Mouse (Mus musculus): ENCODE measurements around the gene Barhl1.

GRCm38 (mm10) chr2:28859303-28859702, 57.2 kb downstream of the Barhl1 start:
- TF ChIP-seq CTCF (IDR thresholded peaks at IDR 0.05; ENCODE audit: low read depth, low read length): no peak
- TF ChIP-seq POLR2AphosphoS5 (IDR thresholded peaks at IDR 0.05; ENCODE audit: insufficient replicate concordance, low read depth, low read length): no peak
- peak; percentile 29; the same call in 1 of the 2 replicates for TF ChIP-seq TAL1 (conservative IDR thresholded peaks at IDR 0.05; ENCODE audit: low read depth, low read length)
- TF ChIP-seq GATA1 (IDR thresholded peaks at IDR 0.05; ENCODE audit: borderline replicate concordance, low read length): no peak
